Mouse (Mus musculus) kidney, embryonic 16.5 days (tissue): ENCODE measurements around the gene Pfn1. TPM values are rescaled to one million over a fixed set of nuclear protein-coding genes. Genes with fewer than 3 reads are reported as not detected.
A peak's percentile ranks its signal among the peaks of the same experiment; 100 is the strongest.

Experiments
- ATAC-seq: fragments of 200-750 bp; cut with Nextera tagmentation; 2 replicates; pipeline ENCODE4 v1.8.0; 2017; ENCODE audit warnings: moderate TSS enrichment; ENCODE audit not compliant: low FRiP score, low TSS enrichment
- H3K27ac ChIP-seq: fragments of 300-500 bp; sonication (generic); 2 replicates; pipeline ENCODE4 v1.5.1; 2014; ENCODE audit warnings: low read length
- H3K27me3 ChIP-seq: fragments of 300-500 bp; sonication (generic); 2 replicates; pipeline ENCODE4 v1.6.1; 2014; ENCODE audit warnings: low read length, control low read depth, mixed read lengths; ENCODE audit not compliant: insufficient read depth
- H3K36me3 ChIP-seq: fragments of 300-500 bp; sonication (generic); 2 replicates; pipeline ENCODE4 v1.6.1; 2014; ENCODE audit warnings: low read length, control low read depth, mixed read lengths; ENCODE audit not compliant: insufficient read depth
- H3K4me1 ChIP-seq: fragments of 300-500 bp; sonication (generic); 2 replicates; pipeline ENCODE4 v1.6.1; 2014; ENCODE audit warnings: low read length, control low read depth, mixed read lengths; ENCODE audit not compliant: insufficient read depth
- H3K4me2 ChIP-seq: fragments of 300-500 bp; sonication (generic); replicated peaks from 2 replicates; pipeline ENCODE4 v1.6.1; 2014; ENCODE audit warnings: low read depth, low read length
- H3K4me3 ChIP-seq: fragments of 300-500 bp; sonication (generic); 2 replicates; pipeline ENCODE4 v1.5.1; 2014; ENCODE audit warnings: mild to moderate bottlenecking, low read length
- H3K9ac ChIP-seq: fragments of 300-500 bp; sonication (generic); replicated peaks from 2 replicates; pipeline ENCODE4 v1.6.1; 2014; ENCODE audit warnings: low read length
- H3K9me3 ChIP-seq: fragments of 300-500 bp; sonication (generic); 2 replicates; pipeline ENCODE4 v1.6.1; 2016; ENCODE audit warnings: low read length, control low read depth
- WGBS: fragments of 180-500 bp; shearing (Covaris S2); extraction: QIAGEN DNeasy Blood & Tissue Kit; methylation state at CpG from one replicate; pipeline ENCODE4 v1.1.7; 2014; 5-methylcytosine and 5-hydroxymethylcytosine counted together
- polyA plus RNA-seq: library from polyadenylated mRNA; unstranded; fragments of >200 nt; fragmentation: Nextera tagmentation; extraction: Ambion mirVana; gene quantifications from 2 replicates; pipeline ENCODE4 v1.2.1, GENCODE M21; 2015

The Pfn1 gene
- polyA plus RNA-seq, 1 experiment from 2014 or later: 1,671 TPM

- Histone ChIP-seq H3K4me1 (peaks cover 24% of the 10 kb centered on the region), H3K4me2 (peak overlapping the region; percentile 89), H3K9ac (peak overlapping the region; percentile 72; the same call in 1 of the 2 replicates), H3K27me3 (no peaks in the 10 kb centered on the region), H3K9me3 (no peaks in the 10 kb centered on the region), H3K4me3 (peak overlapping the region; percentile 75), H3K36me3 (peaks cover 35% of the 10 kb centered on the region), H3K27ac (peak overlapping the region; percentile 99)
- 56% methylated on average over 14 of the region's 14 CpGs for WGBS
- ATAC-seq: no peak
Measured at GRCm38 (mm10) chr11:70667271-70668150, 13.1 kb upstream of the Pfn1 start.

- no peak overlapping the region for H3K4me3 ChIP-seq
- 94% methylated on average over 8 of the region's 8 CpGs for WGBS
- H3K27ac ChIP-seq: no peak overlapping the region
- peaks cover 42% of the 10 kb centered on the region for H3K36me3 ChIP-seq
- H3K9ac ChIP-seq: no peak overlapping the region
- no peak for ATAC-seq
- no peak overlapping the region for H3K4me2 ChIP-seq
- no peaks in the 10 kb centered on the region for H3K9me3 ChIP-seq
- peaks cover 24% of the 10 kb centered on the region for H3K4me1 ChIP-seq
- no peaks in the 10 kb centered on the region for H3K27me3 ChIP-seq
Measured at GRCm38 (mm10) chr11:70666687-70667086, 12.2 kb upstream of the Pfn1 start.

- Histone ChIP-seq H3K4me1 (peaks cover 14% of the 10 kb centered on the region), H3K27me3 (no peaks in the 10 kb centered on the region), H3K36me3 (peaks cover 49% of the 10 kb centered on the region), H3K27ac (no peak overlapping the region), H3K4me3 (no peak overlapping the region), H3K9ac (no peak overlapping the region), H3K4me2 (no peak overlapping the region), H3K9me3 (no peaks in the 10 kb centered on the region)
- WGBS: 85% methylated on average over 9 of the region's 9 CpGs
- no peak for ATAC-seq
Measured at GRCm38 (mm10) chr11:70664741-70665140, 10.3 kb upstream of the Pfn1 start.

- Histone ChIP-seq H3K36me3 (peaks cover 49% of the 10 kb centered on the region), H3K27ac (no peak overlapping the region), H3K4me1 (peaks cover 14% of the 10 kb centered on the region), H3K9me3 (no peaks in the 10 kb centered on the region), H3K4me2 (no peak overlapping the region), H3K27me3 (no peaks in the 10 kb centered on the region), H3K4me3 (no peak overlapping the region), H3K9ac (no peak overlapping the region)
- WGBS: 94% methylated on average over 6 of the region's 6 CpGs
- ATAC-seq: no peak
Measured at GRCm38 (mm10) chr11:70663957-70664356, 9.5 kb upstream of the Pfn1 start.

GRCm38 (mm10) chr11:70663101-70663500 lies 8.7 kb upstream of the Pfn1 start:
- Histone ChIP-seq H3K9me3 (no peaks in the 10 kb centered on the region), H3K4me3 (no peak overlapping the region), H3K27me3 (no peaks in the 10 kb centered on the region), H3K36me3 (peaks cover 49% of the 10 kb centered on the region), H3K9ac (no peak overlapping the region), H3K27ac (no peak overlapping the region), H3K4me2 (no peak overlapping the region), H3K4me1 (peaks cover 12% of the 10 kb centered on the region)
- WGBS: 93% methylated on average over 8 of the region's 8 CpGs
- ATAC-seq: no peak

GRCm38 (mm10) chr11:70660571-70660970 lies 6.1 kb upstream of the Pfn1 start:
- Histone ChIP-seq H3K27ac (no peak overlapping the region), H3K9ac (no peak overlapping the region), H3K36me3 (peaks cover 40% of the 10 kb centered on the region), H3K9me3 (no peaks in the 10 kb centered on the region), H3K27me3 (no peaks in the 10 kb centered on the region), H3K4me3 (no peak overlapping the region), H3K4me1 (peaks cover 25% of the 10 kb centered on the region), H3K4me2 (no peak overlapping the region)
- ATAC-seq: no peak
- WGBS: 81% methylated on average over 8 of the region's 8 CpGs

- ATAC-seq: no peak
- Histone ChIP-seq H3K36me3 (peaks cover 26% of the 10 kb centered on the region), H3K9ac (no peak overlapping the region)
Measured at GRCm38 (mm10) chr11:70658942-70659341, 4.5 kb upstream of the Pfn1 start.

GRCm38 (mm10) chr11:70658521-70658920 lies 4.1 kb upstream of the Pfn1 start:
- 79% methylated on average over 5 of the region's 5 CpGs for WGBS
- ATAC-seq: no peak
- Histone ChIP-seq H3K4me2 (no peak overlapping the region), H3K36me3 (peaks cover 22% of the 10 kb centered on the region), H3K27ac (no peak overlapping the region), H3K4me3 (no peak overlapping the region), H3K9ac (no peak overlapping the region), H3K4me1 (peaks cover 26% of the 10 kb centered on the region), H3K9me3 (no peaks in the 10 kb centered on the region), H3K27me3 (no peaks in the 10 kb centered on the region)

More at GRCm38 (mm10) chr11:70658942-70659341, 4.5 kb upstream of the Pfn1 start:
- H3K27ac ChIP-seq: no peak overlapping the region
- no peaks in the 10 kb centered on the region for H3K27me3 ChIP-seq
- WGBS: 72% methylated on average over 8 of the region's 8 CpGs
- H3K9me3 ChIP-seq: no peaks in the 10 kb centered on the region
- H3K4me2 ChIP-seq: no peak overlapping the region
- no peak overlapping the region for H3K4me3 ChIP-seq
- H3K4me1 ChIP-seq: peaks cover 26% of the 10 kb centered on the region

GRCm38 (mm10) chr11:70657991-70658390 lies 3.5 kb upstream of the Pfn1 start:
- peak overlapping the region; percentile 3; the same call in 1 of the 2 replicates for H3K9ac ChIP-seq
- no peak overlapping the region for H3K4me2 ChIP-seq
- peaks cover 26% of the 10 kb centered on the region for H3K4me1 ChIP-seq
- no peaks in the 10 kb centered on the region for H3K9me3 ChIP-seq
- no peak for ATAC-seq
- H3K27me3 ChIP-seq: no peaks in the 10 kb centered on the region
- H3K36me3 ChIP-seq: peaks cover 18% of the 10 kb centered on the region
- H3K27ac ChIP-seq: no peak overlapping the region
- no peak overlapping the region for H3K4me3 ChIP-seq
- 36% methylated on average over 9 of the region's 9 CpGs for WGBS

- Histone ChIP-seq H3K4me3 (no peak overlapping the region), H3K9ac (peak overlapping the region; percentile 4; the same call in 1 of the 2 replicates), H3K4me1 (peaks cover 31% of the 10 kb centered on the region), H3K9me3 (no peaks in the 10 kb centered on the region), H3K27me3 (no peaks in the 10 kb centered on the region), H3K27ac (0 out of 2 replicates have a peak overlapping the region, but pooled peaks have one; percentile 99), H3K36me3 (peaks cover 18% of the 10 kb centered on the region), H3K4me2 (no peak overlapping the region)
- ATAC-seq: no peak
- 28% methylated on average over 6 of the region's 6 CpGs for WGBS
Measured at GRCm38 (mm10) chr11:70657573-70657972, 3.1 kb upstream of the Pfn1 start.
